Mouse (Mus musculus) forebrain, embryonic 14.5 days (tissue): Measurements from ENCODE around the gene Irf9. TPM values are rescaled to one million over a fixed set of nuclear protein-coding genes. Genes with fewer than 3 reads are reported as not detected.

Experiments
- ATAC-seq: fragments of 200-750 bp; cut with Nextera tagmentation; 2 replicates; pipeline ENCODE4 v1.8.0; 2017; ENCODE audit warnings: mild to moderate bottlenecking, moderate library complexity
- DNase-seq: peaks from one replicate; pipeline ENCODE4 v3.0.0-alpha.2; 2015; ENCODE audit warnings: low spot score
- H3K27ac ChIP-seq: fragments of 300-500 bp; sonication (generic); 2 replicates; pipeline ENCODE4 v1.5.1; 2014; ENCODE audit warnings: low read depth, mild to moderate bottlenecking, control low read depth, low read length, moderate library complexity
- H3K27me3 ChIP-seq: fragments of 300-500 bp; sonication (generic); replicated peaks from 2 replicates; pipeline ENCODE4 v1.6.1; 2014; ENCODE audit warnings: low read length, control low read depth, mixed read lengths; ENCODE audit not compliant: control insufficient read depth, insufficient read depth
- H3K36me3 ChIP-seq: fragments of 300-500 bp; sonication (generic); 2 replicates; pipeline ENCODE4 v1.6.1; 2014; ENCODE audit warnings: low read length, control low read depth; ENCODE audit not compliant: control insufficient read depth, insufficient read depth
- H3K4me1 ChIP-seq: fragments of 300-500 bp; sonication (generic); 2 replicates; pipeline ENCODE4 v1.6.1; 2014; ENCODE audit warnings: antibody characterized with exemption, low read length, control low read depth; ENCODE audit not compliant: control insufficient read depth, insufficient read depth
- H3K4me2 ChIP-seq: fragments of 300-500 bp; sonication (generic); 2 replicates; pipeline ENCODE4 v1.6.1; 2014; ENCODE audit warnings: mild to moderate bottlenecking, control low read depth, low read length
- H3K4me3 ChIP-seq: fragments of 300-500 bp; sonication (generic); 2 replicates; pipeline ENCODE4 v1.5.1; 2014; ENCODE audit warnings: low read depth, low read length, control low read depth
- H3K9ac ChIP-seq: fragments of 300-500 bp; sonication (generic); 2 replicates; pipeline ENCODE4 v1.6.1; 2014; ENCODE audit warnings: mild to moderate bottlenecking, low read length, control low read depth, moderate library complexity
- H3K9me3 ChIP-seq: fragments of 300-500 bp; sonication (generic); replicated peaks from 2 replicates; pipeline ENCODE4 v1.6.1; 2016; ENCODE audit warnings: low read length, control low read depth, mixed read lengths; ENCODE audit not compliant: control insufficient read depth
- WGBS: fragments of 180-500 bp; shearing (Covaris S2); extraction: QIAGEN DNeasy Blood & Tissue Kit; methylation state at CpG from one replicate; pipeline ENCODE4 v1.1.7; 2014; 5-methylcytosine and 5-hydroxymethylcytosine counted together
- polyA plus RNA-seq: library from polyadenylated mRNA; unstranded; fragments of >200 nt; fragmentation: Nextera tagmentation; extraction: Ambion mirVana; gene quantifications from 2 replicates; pipeline ENCODE4 v1.2.1, GENCODE M21; 2014

Gene Irf9
- polyA plus RNA-seq, 1 experiment from 2014 or later: 6.3 TPM

GRCm38 (mm10) chr14:55658011-55658410 is 54.6 kb downstream of the Irf9 start:
- no peak for ATAC-seq
- Histone ChIP-seq H3K27ac (no peak overlapping the region), H3K4me3 (no peak overlapping the region), H3K4me2 (no peak overlapping the region), H3K4me1 (no peaks in the 10 kb centered on the region), H3K36me3 (peaks cover 18% of the 10 kb centered on the region), H3K9me3 (no peaks in the 10 kb centered on the region), H3K27me3 (no peaks in the 10 kb centered on the region), H3K9ac (no peak overlapping the region)
- WGBS: 92% methylated on average over 5 of the region's 5 CpGs
- DNase-seq: no peak

Other genes with a start within 250 kb of the Irf9 start
- gene Dhrs4, start 124.8 kb upstream of the Irf9 start, polyA plus RNA-seq: 26.8 and 31.1 TPM in 2 replicates
- gene Carmil3, start 112.9 kb upstream of the Irf9 start, polyA plus RNA-seq: 21.9 and 26.5 TPM in 2 replicates
- 4.5 and 7.4 TPM in 2 replicates for gene Cpne6, start 93.1 kb upstream of the Irf9 start, polyA plus RNA-seq
- gene Nrl, start 78.6 kb upstream of the Irf9 start, polyA plus RNA-seq: not detected in 2 replicates
- 10.7 and 11.6 TPM in 2 replicates for gene Pck2, start 63.3 kb upstream of the Irf9 start, polyA plus RNA-seq
- gene Dcaf11, start 43.6 kb upstream of the Irf9 start, polyA plus RNA-seq: 130 and 137 TPM in 2 replicates
- gene A730061H03Rik, start 43.2 kb upstream of the Irf9 start, polyA plus RNA-seq: not detected in 2 replicates
- gene Fitm1, start 28.0 kb upstream of the Irf9 start, polyA plus RNA-seq: not detected in 2 replicates
- 192 and 204 TPM in 2 replicates for gene Psme1, start 25.4 kb upstream of the Irf9 start, polyA plus RNA-seq
- 13.9 and 17.6 TPM in 2 replicates for gene Emc9, start 18.3 kb upstream of the Irf9 start, polyA plus RNA-seq
- gene Psme2, start 12.5 kb upstream of the Irf9 start, polyA plus RNA-seq: 206 and 213 TPM in 2 replicates
- 11.0 and 13.0 TPM in 2 replicates for gene Rnf31, start 11.9 kb upstream of the Irf9 start, polyA plus RNA-seq
- gene Rec8, start 14.5 kb downstream of the Irf9 start, polyA plus RNA-seq: 6.5 and 7.0 TPM in 2 replicates
- gene Ipo4, start 32.4 kb downstream of the Irf9 start, polyA plus RNA-seq: 80.8 and 82.5 TPM in 2 replicates
- 1.8 and 3.4 TPM in 2 replicates for gene Gm49378, start 34.3 kb downstream of the Irf9 start, polyA plus RNA-seq
- 56.5 and 57.5 TPM in 2 replicates for gene Tm9sf1, start 40.2 kb downstream of the Irf9 start, polyA plus RNA-seq
- 0.17 and 0.20 TPM in 2 replicates for gene Tssk4, start 46.6 kb downstream of the Irf9 start, polyA plus RNA-seq
- gene Mdp1, start 56.9 kb downstream of the Irf9 start, polyA plus RNA-seq: 62.7 and 64.4 TPM in 2 replicates
- 48.7 and 49.6 TPM in 2 replicates for gene Gmpr2, start 68.4 kb downstream of the Irf9 start, polyA plus RNA-seq
- gene Nedd8, start 68.6 kb downstream of the Irf9 start, polyA plus RNA-seq: 622 and 707 TPM in 2 replicates
- 30.6 and 37.5 TPM in 2 replicates for gene Tinf2, start 78.2 kb downstream of the Irf9 start, polyA plus RNA-seq
- gene Tgm1, start 110.4 kb downstream of the Irf9 start, polyA plus RNA-seq: 0.10 and 0.12 TPM in 2 replicates
- 34.2 and 38.3 TPM in 2 replicates for gene Rabggta, start 118.7 kb downstream of the Irf9 start, polyA plus RNA-seq
- gene Dhrs1, start 142.1 kb downstream of the Irf9 start, polyA plus RNA-seq: 83.8 and 84.4 TPM in 2 replicates
- 36.3 and 36.6 TPM in 2 replicates for gene Nop9, start 142.1 kb downstream of the Irf9 start, polyA plus RNA-seq
- 0.14 TPM in 1 of 2 replicates, not detected in the other for gene Cideb, start 154.9 kb downstream of the Irf9 start, polyA plus RNA-seq
- gene Ltb4r2, start 157.9 kb downstream of the Irf9 start, polyA plus RNA-seq: 0.07 and 0.14 TPM in 2 replicates
- gene Ltb4r1, start 162.4 kb downstream of the Irf9 start, polyA plus RNA-seq: 0.28 TPM in 1 of 2 replicates, not detected in the other
- 1.9 and 3.3 TPM in 2 replicates for gene Adcy4, start 180.5 kb downstream of the Irf9 start, polyA plus RNA-seq
- gene Ripk3, start 185.3 kb downstream of the Irf9 start, polyA plus RNA-seq: 2.4 and 4.1 TPM in 2 replicates
- gene Nfatc4, start 219.6 kb downstream of the Irf9 start, polyA plus RNA-seq: 8.3 and 9.1 TPM in 2 replicates